Mouse (Mus musculus): Measurements from ENCODE around the gene Olfr1153. TPM values are rescaled to one million over a fixed set of nuclear protein-coding genes. Genes with fewer than 3 reads are reported as not detected.

Gene Olfr1153
- not detected for total RNA-seq (2021)
- long read RNA-seq, experiment 1, result 0 reads
- long read RNA-seq, experiment 2, result 0 reads

- no peak for DNase-seq
These were observed at the start of gene Olfr1153 for GRCm38 (mm10) chr2:87894662-87895061. Gene Olfr1153, plus strand, starts transcription at chr2:87894962.

- DNase-seq, result no peak
These were observed 39.2 kb upstream of the Olfr1153 start, which contains the start of gene Olfr1151 for GRCm38 (mm10) chr2:87855562-87855961. Gene Olfr1151, plus strand, starts transcription at chr2:87855862.

GRCm38 (mm10) chr2:87866192-87866591 is 28.6 kb upstream of the Olfr1153 start, which contains the start of gene Olfr1152:
Gene Olfr1152, plus strand, starts transcription at chr2:87866492.
- DNase-seq, result no peak

GRCm38 (mm10) chr2:87905066-87905465 is 10.3 kb downstream of the Olfr1153 start, which contains the start of gene Olfr1154:
Gene Olfr1154, minus strand, starts transcription at chr2:87905166.
- no peak for DNase-seq

- no peak for DNase-seq
These were observed 50.3 kb downstream of the Olfr1153 start, which contains the start of gene Olfr1155 for GRCm38 (mm10) chr2:87945037-87945436. Gene Olfr1155, minus strand, starts transcription at chr2:87945137.

Other genes with a start within 250 kb of the Olfr1153 start
- gene Olfr1133, start 247.6 kb upstream of the Olfr1153 start, total RNA-seq (2021), result not detected
- not detected for gene Olfr1134, start 236.5 kb upstream of the Olfr1153 start, total RNA-seq (2021)
- gene Olfr1135, start 221.3 kb upstream of the Olfr1153 start, total RNA-seq (2021), result not detected
- not detected for gene Olfr1136, start 201.0 kb upstream of the Olfr1153 start, total RNA-seq (2021)
- gene Olfr1137, start 181.8 kb upstream of the Olfr1153 start, total RNA-seq (2021), result not detected
- gene Olfr1138, start 155.0 kb upstream of the Olfr1153 start, total RNA-seq (2021), result not detected
- not detected for gene Olfr1140, start 151.2 kb upstream of the Olfr1153 start, total RNA-seq (2021)
- not detected for gene Olfr1141, start 141.0 kb upstream of the Olfr1153 start, total RNA-seq (2021)
- not detected for gene Olfr152, start 115.5 kb upstream of the Olfr1153 start, total RNA-seq (2021)
- not detected for gene Olfr1143, start 94.4 kb upstream of the Olfr1153 start, total RNA-seq (2021)
- not detected for gene Olfr1145, start 85.1 kb upstream of the Olfr1153 start, total RNA-seq (2021)
- not detected for gene Olfr1148, start 64.4 kb upstream of the Olfr1153 start, total RNA-seq (2021)
- gene Olfr1150-ps1, start 51.0 kb upstream of the Olfr1153 start, total RNA-seq (2021), result not detected
- not detected for gene Olfr1151, start 39.1 kb upstream of the Olfr1153 start, total RNA-seq (2021)
- not detected for gene Olfr1152, start 28.5 kb upstream of the Olfr1153 start, total RNA-seq (2021)
- gene Olfr1154, start 10.2 kb downstream of the Olfr1153 start, total RNA-seq (2021), result not detected
- gene Olfr1155, start 50.2 kb downstream of the Olfr1153 start, total RNA-seq (2021), result not detected
- gene Olfr1156, start 58.1 kb downstream of the Olfr1153 start, total RNA-seq (2021), result not detected
- not detected for gene Olfr1157, start 73.3 kb downstream of the Olfr1153 start, total RNA-seq (2021)
- gene Olfr74, start 79.7 kb downstream of the Olfr1153 start, total RNA-seq (2021), result not detected
- gene Olfr1158, start 95.2 kb downstream of the Olfr1153 start, total RNA-seq (2021), result not detected
- gene Olfr1160, start 113.3 kb downstream of the Olfr1153 start, total RNA-seq (2021), result not detected
- not detected for gene Olfr1161, start 127.8 kb downstream of the Olfr1153 start, total RNA-seq (2021)
- gene Olfr73, start 142.7 kb downstream of the Olfr1153 start, total RNA-seq (2021), result not detected
- gene Olfr1162, start 156.2 kb downstream of the Olfr1153 start, total RNA-seq (2021), result not detected
- not detected for gene Olfr1163, start 176.9 kb downstream of the Olfr1153 start, total RNA-seq (2021)
- not detected for gene Olfr1164, start 199.0 kb downstream of the Olfr1153 start, total RNA-seq (2021)
- gene Olfr1166, start 233.3 kb downstream of the Olfr1153 start, total RNA-seq (2021), result not detected

All from heart, adult 18-20 months (tissue).